Mouse (Mus musculus) midbrain, postnatal 0 days (tissue): Measurements from ENCODE around the gene Map7d3. TPM values are rescaled to one million over a fixed set of nuclear protein-coding genes. Genes with fewer than 3 reads are reported as not detected.

Experiments used
- ATAC-seq: fragments of 200-750 bp; cut with Nextera tagmentation; 2 replicates; pipeline ENCODE4 v1.8.0; 2017; ENCODE audit warnings: moderate number of reproducible peaks, mild to moderate bottlenecking, moderate TSS enrichment, moderate library complexity; ENCODE audit not compliant: low FRiP score
- DNase-seq: peaks from one replicate; pipeline ENCODE4 v3.0.0-alpha.2; 2015; ENCODE audit warnings: low spot score
- H3K27ac ChIP-seq: fragments of 300-500 bp; sonication (generic); 2 replicates; pipeline ENCODE4 v1.5.1; 2014; ENCODE audit warnings: low read depth, mild to moderate bottlenecking, low read length, mixed read lengths
- H3K27me3 ChIP-seq: fragments of 300-500 bp; sonication (generic); 2 replicates; pipeline ENCODE4 v1.6.1; 2014; ENCODE audit warnings: low read length, control low read depth, mixed read lengths; ENCODE audit not compliant: insufficient read depth
- H3K36me3 ChIP-seq: fragments of 300-500 bp; sonication (generic); 2 replicates; pipeline ENCODE4 v1.6.1; 2014; ENCODE audit warnings: low read length, control low read depth, mixed read lengths; ENCODE audit not compliant: insufficient read depth
- H3K4me1 ChIP-seq: fragments of 300-500 bp; sonication (generic); 2 replicates; pipeline ENCODE4 v1.6.1; 2014; ENCODE audit warnings: mild to moderate bottlenecking, control low read depth, antibody characterized with exemption, low read length, mixed read lengths; ENCODE audit not compliant: insufficient read depth
- H3K4me2 ChIP-seq: fragments of 300-500 bp; sonication (generic); 2 replicates; pipeline ENCODE4 v1.6.1; 2014; ENCODE audit warnings: low read depth, mild to moderate bottlenecking, low read length, mixed read lengths; ENCODE audit not compliant: poor library complexity, severe bottlenecking
- H3K4me3 ChIP-seq: fragments of 300-500 bp; sonication (generic); 2 replicates; pipeline ENCODE4 v1.5.1; 2014; ENCODE audit warnings: low read depth, mild to moderate bottlenecking, low read length, moderate library complexity
- H3K9ac ChIP-seq: fragments of 300-500 bp; sonication (generic); replicated peaks from 2 replicates; pipeline ENCODE4 v1.6.1; 2014; ENCODE audit warnings: mild to moderate bottlenecking, low read length, moderate library complexity, mixed read lengths; ENCODE audit not compliant: poor library complexity, severe bottlenecking
- H3K9me3 ChIP-seq: fragments of 300-500 bp; sonication (generic); 2 replicates; pipeline ENCODE4 v1.6.1; 2016; ENCODE audit warnings: low read length, control low read depth
- CTCF ChIP-seq: IDR thresholded peaks from 2 replicates; pipeline ENCODE4 v1.5.1; 2016; ENCODE audit warnings: antibody characterized with exemption, mild to moderate bottlenecking
- WGBS: fragments of 180-500 bp; shearing (Covaris S2); extraction: QIAGEN DNeasy Blood & Tissue Kit; methylation state at CpG from one replicate; pipeline ENCODE4 v1.1.7; 2014; 5-methylcytosine and 5-hydroxymethylcytosine counted together
- polyA plus RNA-seq: library from polyadenylated mRNA; unstranded; fragments of >200 nt; fragmentation: Nextera tagmentation; extraction: Ambion mirVana; gene quantifications from 2 replicates; pipeline ENCODE4 v1.2.1, GENCODE M21; 2015
- total RNA-seq: library from RNA; depleted of rRNA; stranded (reverse); fragments of >200 nt; gene quantifications from 2 replicates; pipeline ENCODE4 v1.2.3, GENCODE M21; 2014

Map7d3 gene
- total and polyA plus RNA-seq, 2 experiments from 2014 or later = 0.33 TPM; not detected in 1

DNA sequence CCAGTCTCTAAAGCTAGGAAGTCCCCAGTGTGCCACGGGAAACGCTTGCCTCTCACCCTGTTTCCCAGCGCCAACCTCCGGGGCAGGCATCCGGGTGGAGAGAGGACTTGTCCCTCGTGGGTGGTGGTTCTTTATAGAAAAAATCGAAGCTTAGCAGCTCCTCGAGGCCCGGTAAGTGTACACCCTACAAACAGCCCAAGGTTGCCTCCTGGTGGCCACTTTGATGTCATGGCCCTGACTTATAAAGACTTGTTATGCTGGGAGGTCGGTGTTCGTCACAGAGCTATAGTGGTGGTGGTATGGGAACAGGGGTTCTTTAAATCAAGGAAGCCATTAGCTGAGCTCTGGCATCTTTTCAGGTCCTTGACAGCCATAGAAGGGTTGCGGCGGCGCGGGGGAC lies 30.9 kb downstream of the Map7d3 start:
- peaks cover 3% of the 10 kb centered on the region; the same call in 1 of the 2 replicates for H3K36me3 ChIP-seq
- H3K4me2 ChIP-seq = no peak overlapping the region
- H3K9ac ChIP-seq = no peak overlapping the region
- H3K9me3 ChIP-seq = no peaks in the 10 kb centered on the region
- H3K27me3 ChIP-seq = no peaks in the 10 kb centered on the region
- ATAC-seq = peak; percentile 54; the same call in 1 of the 2 replicates
- TF ChIP-seq CTCF = peak; percentile 68
- no peaks in the 10 kb centered on the region for H3K4me1 ChIP-seq
- no peak overlapping the region for H3K27ac ChIP-seq
- H3K4me3 ChIP-seq = no peak overlapping the region
- WGBS = 50% methylated on average over 15 of the region's 15 CpGs
- DNase-seq = peak; percentile 68

GRCm38 (mm10) chrX:56790591-56790990 lies 31.5 kb downstream of the Map7d3 start:
- no peak for TF ChIP-seq CTCF
- ATAC-seq = no peak
- Histone ChIP-seq H3K9me3 (no peaks in the 10 kb centered on the region), H3K4me1 (no peaks in the 10 kb centered on the region), H3K4me3 (no peak overlapping the region), H3K9ac (no peak overlapping the region), H3K4me2 (no peak overlapping the region), H3K27ac (no peak overlapping the region), H3K36me3 (peaks cover 3% of the 10 kb centered on the region; the same call in 1 of the 2 replicates), H3K27me3 (no peaks in the 10 kb centered on the region)
- no peak for DNase-seq
- 82% methylated on average over 4 of the region's 4 CpGs for WGBS

DNA sequence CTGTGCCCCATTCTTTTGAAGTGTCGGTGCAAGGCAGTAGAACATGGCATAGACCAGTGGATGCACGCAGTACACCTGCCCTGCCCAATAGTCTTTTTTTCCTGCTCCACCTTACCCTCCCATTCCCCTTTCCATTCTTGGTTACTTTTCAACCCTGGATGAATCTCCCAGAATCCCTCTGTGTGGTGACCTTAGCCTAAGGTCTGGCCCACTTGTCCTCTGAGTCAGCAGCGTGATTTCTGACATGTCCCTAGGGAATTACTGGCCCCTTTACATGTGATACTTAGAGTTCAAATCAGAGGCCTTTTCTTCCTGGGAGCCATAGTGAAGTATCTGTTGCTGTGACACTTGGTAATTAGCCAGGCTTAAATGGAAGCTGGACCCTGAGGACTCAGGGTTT lies 34.6 kb downstream of the Map7d3 start:
- Histone ChIP-seq H3K9me3 (no peaks in the 10 kb centered on the region), H3K4me3 (no peak overlapping the region), H3K27ac (no peak overlapping the region), H3K27me3 (no peaks in the 10 kb centered on the region), H3K36me3 (no peaks in the 10 kb centered on the region), H3K9ac (no peak overlapping the region), H3K4me1 (no peaks in the 10 kb centered on the region), H3K4me2 (no peak overlapping the region)
- DNase-seq = no peak
- TF ChIP-seq CTCF = no peak
- no peak for ATAC-seq
- WGBS = 66% methylated on average over 3 of the region's 3 CpGs

GRCm38 (mm10) chrX:56786281-56787061 lies 35.7 kb downstream of the Map7d3 start:
- no peak for TF ChIP-seq CTCF
- H3K9ac ChIP-seq = no peak overlapping the region
- no peaks in the 10 kb centered on the region for H3K36me3 ChIP-seq
- DNase-seq (peak; percentile 39), ATAC-seq (no peak)
- no peaks in the 10 kb centered on the region for H3K9me3 ChIP-seq
- WGBS = 65% methylated on average over 6 of the region's 6 CpGs
- no peaks in the 10 kb centered on the region for H3K4me1 ChIP-seq
- H3K4me2 ChIP-seq = no peak overlapping the region
- no peak overlapping the region for H3K4me3 ChIP-seq
- H3K27me3 ChIP-seq = no peaks in the 10 kb centered on the region
- H3K27ac ChIP-seq = no peak overlapping the region

DNA sequence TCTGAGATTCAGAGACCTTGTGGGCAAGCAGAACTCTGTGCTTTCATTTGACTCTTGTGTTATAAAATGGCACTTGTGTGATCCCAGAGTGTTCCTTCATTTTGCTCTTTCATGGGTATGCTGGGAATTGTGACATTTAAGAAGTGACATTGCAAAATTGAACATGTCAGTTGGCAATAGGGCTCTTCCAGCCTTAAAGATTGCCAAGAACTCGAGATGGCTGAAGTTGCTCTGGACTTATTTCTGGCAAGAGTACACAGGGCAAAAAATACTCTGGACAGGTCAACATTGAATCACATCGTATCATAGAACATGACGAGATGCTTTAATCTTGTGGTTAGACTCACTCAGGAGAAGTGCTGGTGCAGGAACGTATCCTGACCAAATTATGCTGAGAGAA lies 48.8 kb downstream of the Map7d3 start:
- no peaks in the 10 kb centered on the region for H3K36me3 ChIP-seq
- H3K4me1 ChIP-seq = no peaks in the 10 kb centered on the region
- DNase-seq (no peak), ATAC-seq (no peak)
- no peaks in the 10 kb centered on the region for H3K27me3 ChIP-seq
- H3K9ac ChIP-seq = no peak overlapping the region
- no peak for TF ChIP-seq CTCF
- H3K9me3 ChIP-seq = no peaks in the 10 kb centered on the region
- H3K4me3 ChIP-seq = no peak overlapping the region
- H3K27ac ChIP-seq = no peak overlapping the region
- WGBS = 89% methylated on average over 4 of the region's 4 CpGs
- no peak overlapping the region for H3K4me2 ChIP-seq

DNA sequence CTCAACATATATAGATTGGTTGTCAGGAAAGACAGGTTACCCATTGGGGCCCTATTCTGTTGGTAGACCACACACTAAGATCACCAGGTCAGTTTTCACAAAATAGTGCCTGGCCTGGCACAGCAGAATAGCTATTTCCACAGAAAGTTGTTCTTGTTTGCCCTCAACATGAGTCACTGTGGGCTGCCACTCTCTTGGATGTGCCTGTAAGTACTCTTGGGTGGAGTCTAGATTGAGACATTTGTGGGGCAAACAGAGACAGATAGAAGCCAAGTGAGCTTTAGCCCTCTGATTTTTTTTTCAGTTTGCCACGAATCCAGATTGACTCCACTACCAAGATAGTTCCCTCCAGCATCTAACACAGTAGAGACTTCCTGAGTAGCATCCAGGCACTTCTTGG lies 50.4 kb downstream of the Map7d3 start:
- Histone ChIP-seq H3K4me1 (no peaks in the 10 kb centered on the region), H3K36me3 (no peaks in the 10 kb centered on the region), H3K9me3 (no peaks in the 10 kb centered on the region), H3K4me2 (no peak overlapping the region), H3K4me3 (no peak overlapping the region), H3K27me3 (no peaks in the 10 kb centered on the region), H3K27ac (no peak overlapping the region), H3K9ac (no peak overlapping the region)
- TF ChIP-seq CTCF = no peak
- DNase-seq = no peak
- no peak for ATAC-seq
- WGBS = 83% methylated on average over 1 of the region's 1 CpGs
